Mouse (Mus musculus) thymus, postnatal 14 days (tissue): ENCODE data around the gene Nudt17.
A peak's percentile ranks its signal among the peaks of the same experiment; 100 is the strongest.
"Not testable (repeated sequence)": the region's sequence is repeated elsewhere in the genome, so short reads cannot be mapped to it uniquely, and the experiment has no call there.

Experiments
- DNase-seq: peaks from one replicate; pipeline ENCODE4 v3.0.0; 2021

The Nudt17 gene

GRCm38 (mm10) chr3:96707903-96708683 is at the start of gene Nudt17:
TSS of gene Nudt17 (minus strand) at chr3:96708562.
- peak; percentile 75 for DNase-seq

DNA sequence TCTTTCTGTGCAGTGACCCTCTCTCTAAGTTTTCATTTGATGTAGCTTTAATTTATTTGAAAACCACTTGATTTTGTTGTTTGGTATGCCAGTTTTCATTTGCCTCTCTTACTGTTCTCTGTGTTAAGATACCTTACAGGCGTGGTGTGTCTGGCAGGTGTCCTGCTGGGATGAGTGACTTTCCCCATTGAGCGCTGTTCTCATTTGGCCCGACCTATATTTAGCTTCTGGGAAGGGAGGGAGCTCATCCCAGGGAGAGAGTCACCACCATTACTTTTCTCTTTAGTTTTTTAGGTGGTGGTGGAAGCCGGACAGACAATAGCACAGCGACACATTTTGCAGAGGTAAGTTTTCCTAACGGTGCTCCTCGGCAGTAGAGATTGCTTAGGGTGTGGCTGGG is 49.3 kb upstream of the Nudt17 start:
- no peak for DNase-seq

- DNase-seq = no peak
Measured at GRCm38 (mm10) chr3:96755935-96756334, 47.6 kb upstream of the Nudt17 start.

DNA sequence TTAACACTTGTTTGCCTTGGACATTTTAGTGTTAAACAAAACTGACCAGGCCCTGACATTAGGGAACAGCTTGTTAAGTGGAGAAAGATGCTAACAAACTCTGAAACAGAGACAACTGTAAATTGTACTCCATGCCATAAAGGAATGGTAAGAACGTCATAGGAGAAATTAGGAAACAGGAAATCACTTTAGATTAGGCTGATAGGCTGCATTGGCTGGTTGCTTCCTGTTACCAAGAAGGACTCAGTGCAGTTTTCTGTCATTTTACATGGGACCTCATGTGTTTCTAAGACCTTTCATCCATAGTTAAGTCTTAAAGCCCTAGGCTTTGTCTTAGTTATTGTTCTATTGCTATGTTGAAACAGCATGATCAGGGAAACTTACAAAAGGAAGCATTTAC is 38.5 kb upstream of the Nudt17 start:
- no peak for DNase-seq

DNA sequence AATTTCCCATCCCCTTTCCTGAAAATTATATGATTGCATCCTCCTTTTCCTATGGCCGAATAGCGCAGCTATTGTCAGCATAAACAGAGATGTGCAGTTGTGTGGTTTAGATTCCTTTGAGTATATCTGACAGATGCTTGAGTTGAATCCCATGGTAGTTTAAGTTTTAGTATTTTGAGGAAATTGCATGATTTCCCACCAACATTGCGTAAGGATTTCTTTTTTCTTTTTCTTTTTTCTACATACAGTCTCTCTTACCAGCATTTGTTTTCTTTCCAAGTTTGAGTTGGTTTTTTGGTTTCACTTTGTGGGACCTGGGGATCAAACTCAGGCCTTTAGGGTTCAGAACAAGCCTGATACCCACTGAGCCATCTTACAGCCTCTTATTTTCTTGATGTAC is 36.0 kb upstream of the Nudt17 start:
- no peak for DNase-seq

- DNase-seq = not testable (repeated sequence)
Measured at GRCm38 (mm10) chr3:96740279-96740678, 31.9 kb upstream of the Nudt17 start.

GRCm38 (mm10) chr3:96737995-96738394 is 29.6 kb upstream of the Nudt17 start:
- no peak for DNase-seq

- no peak for DNase-seq
Measured at GRCm38 (mm10) chr3:96737013-96737740, 28.8 kb upstream of the Nudt17 start.

- no peak for DNase-seq
Measured at GRCm38 (mm10) chr3:96735200-96735599, 26.8 kb upstream of the Nudt17 start.

DNA sequence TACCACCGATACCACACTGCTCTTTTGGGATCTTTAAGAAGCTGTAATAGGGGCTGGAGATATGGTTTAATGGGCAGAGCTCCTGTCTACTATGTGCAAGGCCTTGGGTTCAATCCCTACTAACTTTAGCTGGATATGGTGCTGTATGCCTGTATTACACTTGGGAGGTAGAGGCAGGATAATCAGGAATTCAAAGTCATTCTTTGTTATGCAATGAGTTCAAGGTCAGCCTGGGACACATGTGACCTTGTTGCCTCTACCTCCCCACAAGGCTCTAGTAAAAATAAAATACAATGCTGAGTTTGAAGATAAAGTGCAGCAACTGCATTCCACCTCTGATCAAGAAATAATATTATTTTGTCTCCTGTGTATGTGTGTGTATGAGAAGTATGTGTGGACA is 25.6 kb upstream of the Nudt17 start:
- no peak for DNase-seq

DNA sequence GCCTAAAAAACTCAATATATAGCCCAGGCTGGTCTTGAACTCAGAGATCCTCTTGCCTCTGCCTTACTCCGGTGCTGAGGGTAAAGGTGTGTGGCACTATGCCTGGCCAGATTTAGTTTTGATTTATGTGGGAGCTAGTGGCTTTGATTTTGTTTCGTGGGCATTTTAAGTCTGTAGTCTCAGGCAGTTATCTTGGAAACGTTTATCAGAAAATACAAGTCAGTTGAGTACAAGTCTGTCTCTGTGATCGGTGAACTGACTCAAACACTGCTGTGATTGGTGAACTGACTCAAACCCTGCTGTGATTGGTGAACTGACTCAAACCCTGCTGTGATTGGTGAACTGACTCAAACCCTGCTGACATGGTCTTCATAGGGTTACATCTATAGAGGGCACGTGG is 22.4 kb upstream of the Nudt17 start:
- DNase-seq = no peak

DNA sequence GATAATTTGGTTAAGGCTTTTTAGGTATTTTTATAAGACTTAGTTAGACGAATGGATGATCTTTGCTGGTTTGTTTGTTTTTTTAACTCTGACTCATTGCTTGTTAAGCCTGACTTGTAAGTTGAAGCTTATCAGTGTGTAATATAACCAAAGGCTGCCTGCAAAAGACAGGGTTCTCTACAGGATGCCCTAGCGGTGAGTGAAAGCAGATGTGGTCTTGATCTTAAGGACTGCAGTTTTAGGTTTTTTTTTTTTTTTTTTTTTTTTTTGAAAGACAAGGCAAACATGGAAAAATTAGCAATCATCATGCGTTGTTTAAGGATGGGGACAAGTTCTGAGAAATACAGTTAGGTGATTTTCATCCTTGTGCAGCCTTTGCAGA is 21.0 kb upstream of the Nudt17 start:
- peak; percentile 43 for DNase-seq

DNA sequence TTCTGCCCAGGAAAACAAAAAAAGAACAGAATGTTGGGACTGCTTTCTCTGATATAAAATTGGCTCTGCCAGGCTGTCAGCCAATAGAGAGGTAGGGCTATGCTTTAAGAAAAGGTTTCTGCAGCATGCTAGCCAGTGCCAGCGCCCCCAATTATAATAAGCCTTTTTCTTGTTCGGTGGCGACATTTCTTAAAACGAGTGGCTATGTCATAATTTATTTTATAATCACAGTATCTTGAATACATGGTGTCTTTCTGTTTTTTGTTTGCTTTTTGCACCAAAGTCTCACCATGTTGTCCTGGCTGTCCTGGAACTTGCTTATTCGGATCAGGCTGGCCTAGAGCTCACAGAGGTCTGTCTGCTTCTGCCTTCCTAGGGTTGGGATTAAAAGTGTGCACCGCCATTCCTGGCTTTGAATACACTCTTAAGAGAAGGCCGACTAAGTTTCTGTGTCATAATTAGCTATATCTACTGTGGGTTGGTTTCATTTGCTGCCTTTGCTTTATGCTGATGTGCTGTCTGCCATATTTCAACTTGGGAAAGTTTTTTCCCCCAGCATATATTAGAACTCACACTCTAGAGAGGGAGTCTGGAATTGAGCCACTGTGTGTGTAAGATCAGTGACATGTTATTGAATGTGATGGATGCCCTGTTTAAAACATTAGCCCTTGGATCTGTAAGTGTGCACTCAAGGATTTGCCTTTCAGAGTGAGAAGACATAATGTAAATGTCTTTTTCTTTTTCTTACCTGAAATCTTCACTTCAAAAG is 20.5 kb upstream of the Nudt17 start:
- no peak for DNase-seq

GRCm38 (mm10) chr3:96727828-96728633 is 19.7 kb upstream of the Nudt17 start:
- DNase-seq = peak; percentile 7

GRCm38 (mm10) chr3:96727343-96727827 is 19.0 kb upstream of the Nudt17 start, which contains the start of the genes Polr3c and Rnf115:
TSS of gene Polr3c (minus strand) at chr3:96727628.
TSS of gene Rnf115 (plus strand) at chr3:96727664.
- DNase-seq = peak; percentile 91

DNA sequence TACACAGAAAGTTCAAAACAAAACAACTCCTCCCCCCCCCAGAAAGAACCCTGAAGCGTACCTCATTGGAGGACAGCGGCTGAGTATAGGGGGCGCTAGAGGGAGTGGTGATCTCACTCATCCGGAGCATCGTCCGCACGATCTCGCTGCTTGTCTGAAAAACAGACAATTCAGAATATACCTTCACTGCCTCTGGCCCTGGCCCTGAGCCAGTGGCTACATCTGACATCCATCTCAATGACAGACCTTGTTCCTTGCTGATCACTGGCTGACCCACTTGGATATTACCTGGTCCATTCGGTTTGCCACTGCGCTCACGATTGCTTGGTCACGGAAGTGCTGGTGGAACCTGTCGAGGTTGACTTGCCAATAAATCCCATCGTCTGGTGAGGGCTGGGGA is 10.8 kb upstream of the Nudt17 start:
- peak; percentile 50 for DNase-seq

GRCm38 (mm10) chr3:96715854-96716253 is 7.5 kb upstream of the Nudt17 start:
- DNase-seq = no peak

GRCm38 (mm10) chr3:96714286-96714685 is 5.9 kb upstream of the Nudt17 start:
- DNase-seq = no peak

GRCm38 (mm10) chr3:96708684-96709064 is 312 bp upstream of the Nudt17 start:
- no peak for DNase-seq

- no peak for DNase-seq
Measured at GRCm38 (mm10) chr3:96706984-96707383, 1.4 kb downstream of the Nudt17 start.

- DNase-seq = no peak
Measured at GRCm38 (mm10) chr3:96706217-96706616, 2.1 kb downstream of the Nudt17 start.

DNA sequence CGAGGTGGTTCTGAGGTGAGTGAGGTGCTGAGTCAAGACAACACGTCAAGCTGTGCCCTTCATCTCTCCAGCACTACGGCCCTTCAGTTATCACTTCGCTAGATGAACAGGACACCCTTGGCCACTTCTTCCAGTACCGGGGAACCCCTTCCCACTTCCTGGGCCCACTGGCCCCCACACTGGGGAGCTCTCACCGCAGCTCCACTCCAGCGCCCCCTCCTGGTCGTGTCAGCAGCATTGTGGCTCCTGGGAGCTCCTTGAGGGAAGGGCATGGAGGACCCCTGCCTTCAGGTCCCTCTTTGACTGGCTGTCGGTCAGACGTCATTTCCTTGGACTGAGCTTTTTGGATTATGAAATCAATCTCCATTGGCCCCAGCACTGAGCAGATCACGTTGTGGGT is 3.6 kb downstream of the Nudt17 start:
- peak; percentile 63 for DNase-seq
